Mouse (Mus musculus) ovary, adult 18-20 months (tissue): ENCODE results near the gene Gm4881.

Experiments used
- DNase-seq: peaks from one replicate; pipeline ENCODE4 v3.0.0; 2022; ENCODE audit warnings: low spot score, mixed read lengths

Gm4881 gene

DNA sequence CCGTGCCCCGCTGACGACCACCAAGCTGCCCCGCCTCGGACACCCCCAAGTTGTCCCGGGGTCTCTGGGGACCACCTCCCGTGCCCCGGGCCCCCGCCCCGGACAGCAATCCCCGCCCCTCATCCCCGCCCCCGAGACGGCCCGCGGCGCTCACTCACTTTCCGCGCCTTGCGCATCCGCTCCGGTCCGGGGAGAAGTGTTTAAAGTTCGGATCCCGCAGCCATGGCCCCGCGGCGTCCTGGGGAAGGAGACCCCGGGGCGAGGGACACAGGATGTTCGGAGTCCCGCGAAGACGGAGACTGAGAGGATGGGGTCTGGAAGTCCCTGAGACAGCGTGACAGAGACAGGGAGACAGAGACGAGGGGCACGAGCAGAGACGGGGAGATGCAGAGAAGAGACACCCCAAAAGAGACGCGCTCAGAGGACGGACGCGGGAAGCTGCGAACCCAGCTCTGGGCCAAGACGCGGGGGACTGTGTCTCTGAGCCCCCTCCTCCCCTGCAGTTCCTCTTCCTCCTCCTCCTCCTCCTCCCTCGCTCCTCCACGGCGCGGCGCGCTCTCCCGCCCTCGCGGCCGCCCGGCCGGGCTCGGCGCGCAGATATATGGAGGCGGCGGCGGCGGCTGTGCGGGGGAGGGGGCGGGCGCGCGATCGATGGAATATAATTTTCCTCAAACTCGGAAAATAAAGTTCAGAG, at the start of gene Gm4881:
TSS of gene Gm4881 (minus strand) at position 238 of the 694 bp plus-strand sequence.
- no peak for DNase-seq

DNA sequence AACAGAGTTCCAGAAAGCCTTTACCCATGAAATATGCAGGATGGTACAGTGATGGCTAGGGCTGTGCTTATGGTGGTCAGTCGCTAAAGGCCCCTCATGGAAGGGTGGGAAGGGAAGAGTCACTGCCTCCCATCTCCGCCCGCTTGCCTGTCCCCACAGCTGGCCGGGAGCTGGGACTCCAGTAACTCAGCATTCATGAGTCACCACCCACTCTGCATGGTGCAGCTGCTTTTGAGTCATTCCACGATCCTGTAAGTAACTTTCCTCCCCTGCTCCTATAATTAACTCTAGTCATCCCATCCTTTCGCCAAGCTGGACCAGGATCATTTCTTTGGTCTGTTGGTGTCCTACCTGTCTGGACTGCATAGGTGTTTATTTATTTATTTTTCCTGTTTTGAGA, 48.8 kb upstream of the Gm4881 start:
- DNase-seq, result no peak

DNA sequence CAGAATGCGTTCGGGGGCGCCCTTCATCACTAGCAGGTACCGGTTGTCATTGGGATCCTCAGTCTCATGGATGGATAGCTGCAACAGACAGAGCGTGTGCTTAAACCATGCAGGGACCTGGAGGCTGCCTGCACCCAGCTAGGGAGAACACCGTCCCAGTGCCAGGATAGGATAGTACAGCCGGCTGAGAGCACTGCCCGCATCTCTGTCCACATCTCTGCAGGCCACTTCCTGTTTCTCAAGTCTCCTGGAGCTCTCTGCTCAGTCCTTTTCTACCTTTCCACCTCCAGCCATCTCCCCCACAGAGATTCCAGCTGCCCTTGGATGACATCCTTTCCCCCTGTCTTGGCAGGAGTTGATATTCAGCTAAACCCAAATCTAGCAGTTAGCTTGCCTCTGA, 46.2 kb upstream of the Gm4881 start:
- DNase-seq, result no peak

DNA sequence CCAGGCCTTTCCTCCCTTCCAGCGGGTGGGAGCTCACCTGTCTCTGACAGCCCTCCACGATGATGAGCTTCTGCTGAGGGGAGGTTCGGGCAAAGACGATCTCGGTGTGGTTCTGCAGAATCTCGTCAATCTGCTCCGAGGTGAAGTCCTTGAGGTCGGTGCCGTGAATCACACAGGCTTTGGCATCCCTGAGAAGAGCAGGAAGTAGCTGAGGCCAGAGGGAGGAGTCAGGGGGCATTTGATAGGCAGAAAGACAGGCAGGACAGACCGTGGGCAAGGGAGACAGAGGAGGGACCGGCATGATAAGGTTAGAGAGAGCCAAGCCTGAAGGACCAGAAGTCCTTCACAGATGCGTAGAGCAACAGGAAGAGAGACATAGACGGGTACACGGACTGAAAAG, 43.6 kb upstream of the Gm4881 start:
- no peak for DNase-seq

DNA sequence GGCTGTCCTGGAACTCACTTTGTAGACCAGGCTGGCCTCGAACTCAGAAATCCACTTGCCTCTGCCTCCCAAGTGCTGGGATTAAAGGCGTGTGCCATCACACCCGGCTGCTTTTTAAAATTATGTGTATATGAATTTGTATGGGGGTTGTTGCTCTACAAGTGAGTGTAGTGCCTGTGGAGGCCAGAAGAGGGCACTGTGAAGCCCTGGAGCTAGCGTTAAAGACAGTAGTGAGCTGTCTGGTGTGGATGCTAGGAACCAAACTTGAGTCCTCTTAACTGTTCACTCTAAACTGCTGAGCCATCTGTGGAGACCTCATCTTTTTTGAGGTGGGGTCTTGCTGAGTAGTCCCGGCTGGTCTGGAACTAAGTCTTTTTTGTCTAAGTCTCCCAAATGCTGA, 41.5 kb upstream of the Gm4881 start:
- no peak for DNase-seq

DNA sequence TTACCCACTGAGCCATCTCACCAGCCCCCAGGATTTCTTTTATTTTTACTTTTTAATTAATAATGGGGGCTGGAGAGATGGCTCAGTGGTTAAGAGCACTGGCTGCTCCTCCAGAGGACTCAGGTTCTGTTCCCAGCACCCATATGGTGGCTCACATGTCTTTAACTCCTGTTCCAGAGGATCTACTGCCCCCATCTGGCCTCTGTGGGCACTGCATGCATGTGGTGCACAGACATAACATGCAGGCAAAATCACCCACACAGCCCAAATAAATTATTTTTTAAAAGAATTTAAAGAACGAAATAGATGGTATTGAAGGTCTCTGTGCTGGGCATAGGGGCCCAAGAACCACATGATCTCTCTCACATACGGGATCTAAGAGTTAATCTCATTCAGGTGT, 40.0 kb upstream of the Gm4881 start:
- DNase-seq, result no peak

DNA sequence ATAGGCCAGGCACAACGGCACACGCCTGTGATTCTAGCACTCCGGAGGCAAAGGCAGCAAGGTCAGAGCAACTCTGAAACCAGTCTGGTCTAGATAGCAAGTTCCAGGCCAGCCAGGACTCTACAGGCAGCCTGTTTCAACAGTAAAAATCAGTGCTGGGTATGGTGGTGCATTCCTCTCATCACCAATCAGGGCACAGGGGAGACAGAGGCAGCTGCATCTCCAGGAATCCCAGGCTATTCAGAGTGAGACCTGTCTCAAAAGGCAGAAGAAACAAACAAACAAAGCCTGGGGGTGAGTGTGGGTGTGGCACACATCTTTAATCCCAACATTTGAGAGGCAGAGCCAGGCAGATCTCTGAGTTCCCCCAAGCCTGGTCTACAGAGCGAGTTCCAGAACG, 39.1 kb upstream of the Gm4881 start:
- DNase-seq, result no peak

DNA sequence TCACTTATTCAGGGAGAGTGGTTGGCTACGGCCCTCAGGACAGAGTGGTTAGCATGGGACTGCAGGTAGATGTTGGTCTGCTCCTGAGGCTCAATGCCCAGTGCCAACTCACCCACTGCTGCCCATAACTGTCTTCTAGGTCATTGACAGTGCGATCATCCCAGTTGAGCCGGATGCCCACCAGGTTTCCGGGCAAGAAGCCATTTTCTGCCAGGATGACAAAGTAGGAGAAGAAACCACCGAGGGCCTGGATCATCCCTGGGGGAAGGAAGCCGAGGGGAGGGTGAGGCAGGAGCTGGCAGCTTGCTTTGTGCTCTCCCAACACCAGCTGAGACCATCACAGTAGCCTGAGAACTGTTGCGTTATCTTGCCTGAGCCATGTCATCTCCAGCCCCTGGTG, 36.1 kb upstream of the Gm4881 start:
- no peak for DNase-seq

DNA sequence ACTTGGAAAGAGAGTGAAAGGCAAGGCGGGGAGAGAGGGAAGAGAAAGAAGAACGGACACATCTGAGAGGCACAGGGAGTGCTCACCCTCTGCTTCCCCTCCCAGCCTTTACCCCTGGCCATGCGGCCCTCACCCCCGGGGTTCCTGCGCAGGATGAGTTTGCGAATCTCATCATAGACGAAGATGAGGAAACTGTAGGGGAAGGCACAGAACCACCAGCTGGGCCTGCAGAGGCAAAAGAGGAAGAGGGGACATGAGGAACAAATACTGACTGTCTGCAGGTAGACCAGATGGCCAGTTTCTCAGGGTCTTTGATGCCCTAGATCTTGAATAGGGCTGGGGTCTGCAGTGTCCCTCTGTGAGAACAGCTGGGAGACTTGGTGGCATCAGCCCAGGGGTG, 34.5 kb upstream of the Gm4881 start:
- DNase-seq, result no peak

DNA sequence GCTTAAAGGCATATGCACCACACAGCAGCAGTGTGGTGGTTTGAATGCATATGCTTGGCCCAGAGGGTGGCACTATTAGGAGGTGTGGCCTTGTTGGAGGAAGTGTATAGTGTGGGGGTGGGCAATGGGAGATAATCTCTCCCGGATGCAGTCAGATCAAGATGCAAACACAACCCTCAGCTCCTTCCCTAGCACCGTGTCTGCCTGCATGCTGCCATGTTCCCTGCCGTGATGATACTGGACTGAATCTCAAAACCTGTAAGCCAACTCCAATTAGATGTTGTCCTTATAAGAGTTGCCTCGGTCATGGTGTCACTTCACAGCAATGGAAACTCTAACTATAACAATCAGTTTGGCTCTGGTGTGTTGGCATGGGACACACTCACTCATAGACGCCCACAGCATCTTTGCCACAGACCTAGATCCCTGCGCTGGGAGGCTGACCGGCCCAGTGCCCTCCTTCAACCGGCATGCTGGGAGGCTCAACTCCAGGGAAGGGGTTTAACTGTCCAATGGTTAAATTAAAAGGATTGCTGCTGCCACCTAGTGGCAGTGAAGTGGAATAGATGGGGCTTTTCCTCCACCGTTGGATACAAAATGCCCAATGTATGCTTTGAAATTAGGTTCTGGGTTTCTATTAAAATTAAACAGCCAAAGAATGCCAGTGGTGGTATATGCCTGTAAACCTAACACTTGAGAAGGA, 30.8 kb upstream of the Gm4881 start:
- no peak for DNase-seq

DNA sequence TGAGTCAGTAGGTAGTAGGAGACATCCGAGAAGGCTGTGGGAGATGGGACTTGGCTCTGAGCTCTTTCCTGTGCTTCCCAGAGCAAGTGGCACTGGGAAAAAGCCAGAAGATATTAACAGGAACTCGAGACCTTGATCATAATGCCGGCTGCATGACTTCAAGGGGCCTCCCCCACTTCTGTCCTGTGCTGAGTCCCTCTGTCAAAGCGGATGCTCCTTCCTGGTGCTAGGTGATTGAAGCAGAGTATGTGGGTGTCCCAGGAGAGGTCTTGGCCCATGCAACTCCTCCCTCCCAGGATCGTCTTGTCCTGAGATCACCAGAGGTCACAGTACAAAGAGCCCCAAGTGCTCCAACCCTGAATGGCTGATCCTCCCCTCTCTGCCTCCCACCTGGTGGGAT, 29.6 kb upstream of the Gm4881 start:
- DNase-seq, result no peak

DNA sequence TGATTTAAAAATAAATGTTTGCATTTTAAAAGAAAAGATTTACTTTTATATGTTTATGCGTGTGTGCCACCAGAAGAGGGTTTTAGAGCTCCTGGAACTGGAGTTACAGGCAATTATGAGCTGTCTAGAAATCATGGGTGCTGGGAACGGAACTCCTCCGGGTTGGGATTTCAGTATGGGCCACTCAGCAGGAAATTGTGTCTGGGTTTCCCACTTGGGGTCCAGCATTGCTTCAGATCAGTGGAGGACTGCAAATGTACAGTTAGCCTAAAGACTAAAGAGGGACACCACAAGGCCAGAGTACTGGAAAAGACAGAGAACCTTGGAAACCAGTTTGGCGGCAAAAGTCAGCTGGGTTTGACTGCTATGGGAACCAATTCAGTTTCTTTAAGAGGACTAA, 28.9 kb upstream of the Gm4881 start:
- DNase-seq, result no peak

DNA sequence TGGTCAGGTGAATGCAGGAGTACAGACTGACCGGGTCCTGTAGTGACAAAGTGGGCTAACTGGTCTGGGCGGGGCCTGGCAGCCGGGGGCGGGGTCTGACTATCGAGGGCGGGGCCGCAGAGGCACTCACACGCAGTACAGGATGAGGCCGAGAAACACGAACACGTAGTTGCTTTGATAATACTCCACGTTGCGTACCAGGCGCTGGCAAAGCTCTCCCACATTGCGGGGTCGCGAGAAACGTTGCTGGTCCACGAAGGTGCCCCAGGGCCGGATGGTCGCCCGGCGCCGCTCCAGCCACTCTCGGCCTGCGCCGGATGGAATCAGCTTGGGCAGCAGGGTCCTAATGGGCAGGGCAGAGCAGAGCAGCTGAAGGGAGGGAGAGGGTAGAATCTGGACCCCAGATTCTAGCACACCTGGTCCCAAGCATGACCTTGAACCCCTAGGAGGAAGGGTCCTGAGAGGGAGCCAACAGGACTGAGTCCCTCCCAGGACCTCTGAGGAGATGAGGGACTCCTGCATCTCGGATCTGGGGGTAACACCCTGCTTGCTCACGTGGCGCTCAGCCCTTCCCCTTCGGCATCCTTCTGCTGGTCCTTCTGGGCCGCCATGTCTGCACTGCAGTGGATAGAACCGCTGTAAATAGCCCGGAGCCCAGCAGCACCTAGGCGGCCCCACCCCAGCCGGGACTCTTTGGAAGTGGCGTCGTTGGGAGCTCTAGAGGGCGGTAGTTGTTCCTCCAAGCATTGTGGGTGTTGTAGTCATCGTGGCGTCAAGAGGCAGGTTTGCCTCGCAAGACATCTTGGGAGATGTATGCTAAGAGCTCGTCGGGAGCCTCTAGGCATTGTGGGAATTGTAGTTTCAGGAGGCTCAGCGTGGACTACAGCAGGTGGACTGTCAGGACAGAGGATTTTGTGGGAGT, 27.9 kb upstream of the Gm4881 start, which contains the start of gene Rabac1:
TSS of gene Rabac1 (minus strand) at position 783 of the 922 bp plus-strand sequence.
- DNase-seq, result peak; percentile 90

DNA sequence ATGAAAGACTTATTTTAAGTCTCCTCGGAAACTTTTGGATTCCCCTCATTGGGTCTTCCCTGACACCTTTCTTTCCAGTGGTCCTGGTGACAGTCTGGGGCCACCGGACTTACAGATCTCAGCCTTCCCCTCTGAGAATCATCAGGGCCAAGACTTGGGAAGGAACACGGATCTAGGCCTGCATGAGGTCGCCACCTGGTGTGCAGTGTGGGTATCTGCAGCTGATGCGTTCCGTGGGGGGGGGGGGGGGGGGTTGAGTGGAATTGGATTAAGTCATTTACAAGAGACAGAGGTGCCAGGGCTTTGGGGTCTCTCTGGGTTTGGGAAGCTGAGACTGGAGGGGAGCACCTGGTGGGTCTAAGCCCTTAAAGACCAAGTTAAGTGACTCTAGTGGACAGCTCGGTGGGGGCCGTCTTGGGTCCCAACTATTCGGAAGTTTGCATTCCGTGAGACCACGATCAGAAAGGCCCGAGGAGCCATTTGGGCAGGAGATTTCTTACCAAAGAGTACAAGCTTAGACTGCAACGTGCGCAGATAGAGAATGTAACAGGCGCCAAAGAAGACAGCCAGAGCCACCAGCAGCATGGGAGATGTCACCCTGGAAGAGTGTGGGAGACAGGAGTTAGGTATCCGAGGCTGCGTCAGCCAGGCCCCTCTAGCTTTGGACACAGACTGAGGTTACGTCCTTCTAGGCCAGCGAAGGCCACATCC, 27.1 kb upstream of the Gm4881 start:
- no peak for DNase-seq

DNA sequence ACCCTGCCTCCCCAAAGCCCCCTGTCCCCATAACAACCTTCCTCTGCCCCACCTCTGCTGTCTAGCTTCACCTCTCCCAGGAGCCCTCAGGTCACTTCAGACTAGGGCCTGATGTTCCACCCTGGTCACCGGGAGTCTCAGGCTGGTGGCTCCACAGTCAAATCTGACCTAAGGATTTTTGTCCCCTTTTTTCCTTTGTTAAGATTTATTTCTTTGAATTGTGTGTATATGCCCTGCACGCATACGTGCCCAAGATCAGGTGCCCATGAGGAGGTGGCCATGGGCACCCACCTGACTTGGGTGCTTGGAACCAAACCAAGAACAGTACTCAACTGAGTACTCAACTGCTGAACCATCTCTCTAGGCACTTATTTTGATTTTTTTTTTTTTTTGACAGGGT, 26.0 kb upstream of the Gm4881 start:
- DNase-seq, result no peak

DNA sequence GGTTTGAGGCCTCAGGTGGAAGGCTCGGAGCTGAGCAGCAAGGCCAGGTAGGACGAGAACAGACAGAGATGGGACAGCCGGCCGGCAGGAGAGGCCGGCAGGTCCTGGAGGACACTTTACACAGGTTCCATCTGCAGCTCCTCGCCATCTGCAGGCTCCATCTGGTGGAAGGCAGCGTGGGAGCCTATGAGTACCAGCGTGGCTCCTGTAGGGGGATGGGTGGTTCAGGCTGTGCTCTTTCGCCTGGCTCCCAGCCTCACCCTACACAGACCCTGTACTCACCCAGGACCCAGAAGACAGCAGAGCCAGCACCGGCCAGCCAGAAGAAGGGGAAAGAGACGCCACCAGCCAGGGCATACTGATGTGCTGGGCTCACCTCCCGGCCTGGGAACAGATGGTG, 25.5 kb upstream of the Gm4881 start:
- DNase-seq, result no peak

DNA sequence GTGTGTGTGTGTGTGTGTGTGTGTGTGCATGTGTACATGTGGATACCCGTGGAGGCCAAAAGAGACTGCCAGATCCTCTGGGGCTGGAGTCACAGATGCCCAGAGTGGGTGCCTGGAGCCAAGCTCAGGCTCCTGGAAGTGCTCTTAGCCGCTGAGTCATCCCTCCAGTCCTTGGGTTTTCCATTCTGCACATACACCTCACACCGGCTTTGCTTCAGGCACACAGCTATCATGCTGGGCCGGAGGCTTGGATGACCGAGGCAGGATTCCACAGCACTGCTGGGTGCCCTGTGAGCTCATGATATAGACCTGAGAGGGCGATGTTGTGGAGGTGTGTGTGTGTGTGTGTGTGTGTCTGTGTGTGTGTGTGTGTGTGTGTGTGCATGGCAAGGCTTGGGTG, 24.2 kb upstream of the Gm4881 start:
- DNase-seq, result no peak

DNA sequence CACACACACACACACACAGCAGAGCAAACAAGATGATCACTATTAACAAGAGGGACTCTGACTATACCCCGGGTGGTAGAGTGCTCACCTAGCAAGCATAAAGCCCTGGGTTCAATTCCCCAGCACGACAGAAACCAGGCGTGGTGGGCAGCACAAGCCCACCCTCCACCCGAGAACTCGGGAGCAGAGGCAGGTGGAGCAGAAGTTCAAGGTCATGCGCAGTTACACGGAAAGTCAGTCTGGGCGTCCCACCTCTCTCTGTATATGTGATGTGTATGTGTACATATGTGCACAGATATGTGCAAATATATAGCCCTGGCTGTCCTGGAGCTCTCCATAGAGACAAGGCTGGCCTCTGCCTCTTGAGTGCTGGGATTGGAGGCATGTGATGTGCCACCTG, 23.7 kb upstream of the Gm4881 start:
- DNase-seq, result no peak

DNA sequence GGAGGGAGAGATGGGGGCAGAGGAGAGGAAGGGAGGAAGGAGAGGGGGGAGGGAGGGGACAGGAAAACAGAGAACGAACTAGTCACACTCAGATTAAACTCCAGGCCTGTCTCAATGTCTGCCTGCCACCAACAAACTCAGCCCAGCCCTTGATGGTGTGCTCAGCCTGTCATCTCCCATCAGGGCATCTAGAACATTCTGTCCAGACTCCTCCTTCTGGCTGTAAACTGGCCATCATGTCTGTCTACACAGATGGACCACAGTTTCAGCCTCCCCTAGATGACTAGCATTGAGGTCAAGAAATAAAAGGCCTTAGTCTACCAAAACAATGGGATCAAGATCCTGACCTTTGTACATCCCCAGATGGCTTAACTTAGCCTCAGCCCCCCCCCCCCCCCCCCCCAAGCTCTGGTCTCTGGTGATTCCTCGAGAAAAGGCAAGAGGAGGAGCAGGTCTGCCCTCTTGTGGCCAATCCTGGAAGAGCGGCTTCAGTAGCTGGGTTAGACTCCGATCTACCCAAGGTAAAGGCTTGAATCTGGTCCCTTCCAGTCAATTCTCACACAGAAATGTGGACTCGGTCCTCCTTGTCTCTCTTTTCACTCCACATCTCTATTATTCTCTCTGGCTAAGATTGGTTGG, 20.7 kb upstream of the Gm4881 start:
- DNase-seq, result peak; percentile 35

DNA sequence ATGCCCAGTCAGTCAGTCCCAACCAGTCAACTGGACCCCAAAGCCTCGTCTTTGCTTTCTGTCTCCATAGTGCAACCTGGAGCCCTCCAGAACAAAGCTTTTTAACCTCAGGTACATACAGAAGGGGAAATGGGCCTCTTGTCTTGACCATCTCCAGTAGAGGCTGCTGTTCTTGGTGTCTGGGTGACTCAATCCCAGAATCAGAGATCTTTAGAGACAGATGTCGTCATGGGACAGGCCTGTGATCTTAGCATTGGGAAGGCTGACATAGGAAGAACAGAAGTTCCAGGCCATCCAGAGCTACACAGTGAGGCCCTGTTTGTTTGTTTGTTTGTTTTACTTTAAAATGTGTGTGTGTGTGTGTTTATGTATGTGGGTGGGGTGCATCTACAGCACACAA, 20.0 kb upstream of the Gm4881 start:
- DNase-seq, result no peak

DNA sequence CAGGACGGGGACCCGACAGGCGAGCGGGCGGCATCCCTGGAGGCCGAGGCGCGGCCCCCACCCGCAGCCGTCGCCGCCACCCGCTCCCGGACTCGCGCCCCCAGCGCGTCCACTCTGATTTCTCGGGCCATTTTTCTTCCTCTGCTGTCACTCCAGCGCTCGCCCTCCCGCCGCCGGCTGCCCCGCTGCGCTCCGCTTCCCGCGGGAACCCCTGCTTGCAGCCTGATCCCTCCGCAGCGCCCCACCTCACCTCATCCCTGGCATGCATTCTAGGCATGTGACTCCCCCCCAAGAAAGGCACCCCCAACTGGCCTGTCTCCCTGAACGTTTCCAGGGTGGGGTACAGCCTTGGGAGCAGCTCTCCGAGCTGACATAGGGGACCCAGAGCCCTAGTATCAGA, 10.9 kb upstream of the Gm4881 start:
- no peak for DNase-seq

DNA sequence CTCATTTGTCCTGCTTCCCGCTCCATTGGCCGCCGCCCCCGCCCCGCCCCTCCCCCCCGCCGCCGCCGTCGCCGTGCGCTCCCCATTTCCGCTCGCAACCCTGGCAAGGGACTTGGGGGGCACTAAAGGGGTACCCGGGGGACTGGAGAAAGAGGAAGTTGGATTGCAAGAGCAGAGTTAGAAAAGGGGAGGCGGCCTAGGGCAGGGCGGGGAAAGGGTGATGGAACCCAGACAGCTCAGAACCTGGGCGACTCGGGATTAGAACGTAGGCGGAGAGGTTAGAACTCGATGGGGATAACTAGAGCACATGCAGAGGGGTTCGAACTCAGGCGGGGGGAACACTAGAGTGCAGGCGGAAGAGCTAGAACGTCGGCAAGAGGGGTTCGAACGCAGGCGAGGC, 10.2 kb upstream of the Gm4881 start:
- DNase-seq, result no peak
